Mouse (Mus musculus): Measurements from ENCODE around the gene Dydc2.
"Not testable (repeated sequence)": the region's sequence is repeated elsewhere in the genome, so short reads cannot be mapped to it uniquely, and the experiment has no call there.

Dydc2 gene

DNA sequence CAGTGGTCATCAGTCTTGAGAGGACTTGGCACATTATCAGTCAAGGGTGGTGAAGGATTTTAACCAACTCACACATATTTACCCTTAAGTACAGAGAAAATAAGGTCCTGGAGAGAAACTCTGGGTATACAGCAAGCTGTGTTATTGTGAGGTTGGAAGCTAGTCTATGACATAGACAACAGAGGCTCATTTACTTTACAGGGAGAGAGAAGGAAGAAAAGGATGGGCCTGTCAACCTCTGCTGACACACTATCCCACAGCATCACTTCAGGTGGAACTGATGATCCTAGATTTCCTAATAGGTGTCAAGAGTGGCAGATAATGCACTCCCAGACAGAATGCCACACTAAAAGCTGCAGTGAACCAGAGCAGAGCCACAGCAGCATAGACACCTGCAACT is at the start of gene Dydc2:
TSS of gene Dydc2 (minus strand) at position 101 of the 400 bp plus-strand sequence.
- DNase-seq (ENCODE audit: low read depth in 1 of 2, low spot score in 2 of 2) = no peak

DNA sequence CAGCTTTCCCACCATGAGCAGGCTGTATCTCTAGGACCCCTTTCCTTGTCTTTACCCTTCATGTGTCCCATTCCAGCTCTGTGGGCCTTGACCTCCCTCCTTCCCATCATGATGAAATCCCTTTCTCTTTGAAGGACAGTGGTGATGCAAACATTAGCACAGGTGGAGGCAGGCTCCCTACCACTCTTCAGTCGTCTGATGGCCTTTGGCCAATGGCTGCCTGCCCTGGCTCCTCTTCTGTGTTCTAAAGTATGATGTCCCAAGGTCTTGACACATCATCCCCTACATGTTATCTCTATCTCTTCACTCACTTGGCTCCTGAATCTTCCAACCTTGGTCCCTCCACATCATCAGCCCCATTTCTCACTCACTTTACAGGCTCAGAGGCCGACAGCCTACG is 47.3 kb upstream of the Dydc2 start:
- DNase-seq (ENCODE audit: low read depth in 1 of 2, low spot score in 2 of 2) = no peak

DNA sequence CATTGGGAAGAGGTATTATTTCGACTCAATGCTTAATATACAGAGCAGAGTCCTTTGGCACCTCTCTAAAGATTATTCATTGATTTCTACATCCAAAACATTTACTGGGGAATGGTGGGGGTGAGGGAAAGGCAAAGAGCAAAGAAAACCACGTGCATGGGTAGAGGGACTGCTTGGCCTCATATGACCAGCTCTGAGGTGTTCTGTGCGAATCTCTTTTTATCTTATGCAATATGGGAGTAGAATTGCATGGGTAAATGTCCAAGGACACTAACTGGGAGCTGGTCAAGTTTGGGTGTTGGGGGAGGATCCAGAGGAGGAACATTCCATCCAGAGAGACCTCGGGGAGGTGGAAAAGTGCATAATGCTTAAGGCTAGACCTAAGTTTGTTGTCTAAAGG is 43.9 kb upstream of the Dydc2 start:
- no peak for DNase-seq (ENCODE audit: low read depth in 1 of 2, low spot score in 2 of 2)

DNA sequence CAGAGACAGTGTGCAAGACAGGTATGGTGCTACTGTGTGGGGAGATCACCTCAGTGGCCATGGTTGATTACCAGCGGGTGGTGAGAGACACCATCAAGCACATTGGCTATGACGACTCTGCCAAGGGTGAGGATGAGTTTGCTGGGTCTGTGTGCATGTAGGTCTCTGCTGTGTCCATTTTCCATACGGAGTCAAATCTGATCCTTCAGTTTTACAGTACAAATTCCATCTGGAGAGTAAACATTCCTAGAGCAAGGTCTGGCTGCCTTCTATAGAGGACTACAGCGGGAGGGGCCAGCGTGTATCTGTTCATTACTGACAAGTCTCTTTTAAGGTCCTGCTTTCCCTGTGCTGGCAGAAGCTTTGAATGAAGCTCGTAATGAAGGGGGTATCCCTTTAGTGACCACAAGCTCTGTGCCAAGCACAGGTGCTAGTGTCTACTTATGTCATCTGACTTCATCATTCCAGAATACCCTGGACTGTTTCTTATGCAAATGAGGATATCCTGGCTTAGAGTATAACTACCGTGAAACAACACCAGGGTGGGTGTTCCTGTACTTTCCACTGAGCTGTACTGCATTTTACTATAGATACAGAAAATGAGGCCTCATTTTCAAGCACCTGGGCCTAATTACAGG is 42.1 kb upstream of the Dydc2 start:
- DNase-seq (ENCODE audit: low read depth in 1 of 2, low spot score in 2 of 2) = no peak

DNA sequence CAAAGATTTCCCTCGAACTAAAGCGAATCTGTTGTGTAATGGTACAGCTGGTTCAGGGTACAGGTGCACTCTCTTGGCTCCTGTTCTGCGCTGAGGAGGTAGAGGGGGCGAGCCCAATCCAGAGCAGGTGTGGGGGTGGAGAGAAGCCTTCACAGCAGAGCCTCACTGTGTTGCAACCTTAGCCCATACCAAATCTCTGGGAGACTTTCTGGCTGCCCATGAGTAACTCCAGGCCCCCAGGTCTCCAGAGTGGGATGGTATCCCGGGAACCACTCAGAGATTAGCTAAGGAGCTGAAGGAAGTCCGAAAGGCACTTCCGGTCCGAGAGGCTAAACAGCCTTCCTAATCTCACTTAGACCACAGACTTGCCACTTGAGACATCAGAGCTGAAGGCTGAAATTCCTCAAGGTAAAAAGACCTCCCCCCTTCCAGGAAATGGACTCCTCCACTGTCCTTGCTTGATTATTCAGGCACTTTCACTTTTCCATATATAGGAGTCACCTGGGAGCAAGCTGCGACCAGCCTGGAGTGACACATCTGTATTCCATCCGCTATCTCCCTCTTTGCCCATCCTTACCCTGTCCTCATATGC is 35.9 kb upstream of the Dydc2 start, which contains the start of gene Mat1a:
TSS of gene Mat1a (plus strand) at position 183 of the 592 bp plus-strand sequence.
- no peak for DNase-seq (ENCODE audit: low read depth in 1 of 2, low spot score in 2 of 2)

DNA sequence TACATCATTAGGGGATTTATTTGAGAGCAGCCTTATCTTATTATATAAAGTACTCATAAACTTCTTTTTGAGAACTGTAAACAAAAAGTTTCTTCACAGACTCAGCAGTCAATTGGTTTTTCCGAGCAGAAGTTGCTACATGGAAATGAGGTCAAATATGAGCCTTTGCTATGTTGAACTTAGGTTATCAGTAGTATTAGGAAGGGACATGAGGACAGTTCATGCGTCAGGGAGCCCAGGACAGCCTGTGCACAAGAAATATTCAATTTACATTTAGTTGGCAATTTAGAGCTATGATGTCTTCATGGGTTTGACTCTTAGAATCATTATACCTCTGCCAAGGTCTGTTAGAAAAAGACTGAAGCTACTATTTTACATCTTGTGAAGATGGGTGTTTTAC is 33.3 kb upstream of the Dydc2 start:
- DNase-seq (ENCODE audit: low read depth in 1 of 2, low spot score in 2 of 2) = no peak

DNA sequence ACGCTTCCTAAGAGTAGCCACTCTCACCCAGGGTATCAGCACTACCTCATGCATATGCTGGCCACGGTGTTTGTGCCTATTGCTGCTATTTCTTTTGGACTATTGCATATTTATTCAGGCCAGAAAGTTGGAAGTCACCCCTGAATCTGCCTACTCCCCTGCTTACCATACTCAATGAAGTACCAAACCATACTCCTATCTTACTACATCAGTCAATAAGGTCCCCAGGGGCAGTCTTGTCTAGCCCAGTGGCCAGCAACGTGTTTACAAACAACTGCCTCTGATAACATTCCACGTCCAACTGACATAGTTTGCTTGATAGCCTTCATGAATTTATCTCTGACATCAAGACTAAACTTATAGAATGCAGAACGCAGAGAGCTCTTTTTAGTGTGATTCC is 32.2 kb upstream of the Dydc2 start:
- DNase-seq (ENCODE audit: low read depth in 1 of 2, low spot score in 2 of 2) = no peak

DNA sequence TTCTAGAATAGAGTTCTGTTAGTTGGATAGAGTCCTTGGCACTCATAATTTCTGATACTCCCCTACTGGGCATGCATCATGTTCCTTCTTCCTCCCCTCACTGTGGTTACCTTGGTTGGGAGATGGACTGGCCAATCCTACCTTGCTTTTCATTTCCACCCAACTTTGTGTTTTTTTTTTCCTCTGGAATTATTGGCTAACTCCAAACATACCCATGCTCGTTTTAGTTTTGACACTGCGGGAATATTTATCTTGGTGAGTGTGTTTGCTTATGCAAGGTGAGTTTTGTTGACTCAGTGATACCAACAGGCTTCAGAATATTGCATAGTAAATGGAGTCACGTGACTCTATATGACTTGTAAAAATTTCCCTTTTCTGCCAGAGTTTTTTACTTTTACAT is 31.7 kb upstream of the Dydc2 start:
- DNase-seq (ENCODE audit: low read depth in 1 of 2, low spot score in 2 of 2) = no peak

DNA sequence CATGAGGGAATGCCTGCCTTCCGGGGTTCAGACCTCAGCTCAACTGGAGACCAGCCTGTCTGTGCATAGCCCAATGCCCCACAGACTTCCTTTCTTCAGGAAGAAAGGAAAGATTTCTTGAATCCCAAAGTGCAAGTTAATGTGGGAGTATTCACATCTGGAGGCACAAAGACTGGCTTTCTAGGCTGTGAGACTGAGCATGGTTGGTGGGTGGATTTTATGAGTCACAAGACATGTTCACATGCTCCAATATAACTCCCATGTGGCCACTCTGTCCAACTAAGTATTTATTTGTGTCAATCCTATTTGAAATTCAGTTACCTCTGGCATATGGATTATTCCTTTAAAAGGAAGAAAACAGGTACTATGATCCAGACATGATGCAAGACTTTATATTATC is 29.7 kb upstream of the Dydc2 start:
- no peak for DNase-seq (ENCODE audit: low read depth in 1 of 2, low spot score in 2 of 2)

DNA sequence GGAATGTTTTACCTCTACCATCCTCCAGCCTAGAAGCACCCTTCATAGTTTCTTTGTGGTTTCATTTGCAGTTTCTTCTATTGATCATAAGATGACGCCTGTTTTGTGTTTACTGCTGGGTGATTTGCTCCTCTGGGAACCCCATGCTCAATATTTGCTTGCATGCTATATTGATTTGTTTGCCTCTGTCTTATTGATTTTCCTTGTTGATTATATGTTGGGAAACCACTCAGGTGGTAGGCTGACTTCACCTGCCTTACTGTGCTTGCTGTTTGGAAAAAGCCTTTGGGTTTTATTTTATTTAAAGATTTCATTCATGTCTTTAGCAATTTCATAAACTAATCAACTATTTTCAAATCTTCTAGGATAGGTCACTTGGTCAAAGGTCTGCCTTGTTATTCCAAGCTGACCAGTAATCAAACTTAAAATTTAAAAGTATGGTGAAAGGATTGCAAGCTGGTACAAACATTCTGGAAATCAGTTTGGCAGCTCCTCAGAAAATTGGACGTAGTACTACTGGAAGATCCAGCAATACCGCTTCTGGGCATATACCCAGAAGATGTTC is 27.4 kb upstream of the Dydc2 start:
- DNase-seq (ENCODE audit: low read depth in 1 of 2, low spot score in 2 of 2) = no peak

DNA sequence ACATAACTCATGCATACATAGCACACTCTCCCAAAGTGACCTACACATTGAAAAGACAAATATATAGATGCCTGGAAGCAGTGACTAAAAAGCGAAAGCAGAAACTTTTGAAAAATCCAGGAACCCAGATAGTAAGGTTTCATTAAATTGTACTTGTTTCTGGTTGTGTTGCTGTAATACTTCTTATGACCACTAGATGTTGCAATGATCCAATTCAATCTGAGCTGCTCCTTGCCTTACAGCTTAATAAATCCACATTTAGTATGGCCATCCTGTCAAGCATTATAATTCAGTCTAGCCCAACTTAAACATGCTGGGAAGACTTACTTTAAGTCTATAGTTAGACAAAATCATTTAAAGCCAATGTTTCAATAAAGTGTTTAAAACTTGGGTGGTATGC is 25.1 kb upstream of the Dydc2 start:
- no peak for DNase-seq (ENCODE audit: low read depth in 1 of 2, low spot score in 2 of 2)

DNA sequence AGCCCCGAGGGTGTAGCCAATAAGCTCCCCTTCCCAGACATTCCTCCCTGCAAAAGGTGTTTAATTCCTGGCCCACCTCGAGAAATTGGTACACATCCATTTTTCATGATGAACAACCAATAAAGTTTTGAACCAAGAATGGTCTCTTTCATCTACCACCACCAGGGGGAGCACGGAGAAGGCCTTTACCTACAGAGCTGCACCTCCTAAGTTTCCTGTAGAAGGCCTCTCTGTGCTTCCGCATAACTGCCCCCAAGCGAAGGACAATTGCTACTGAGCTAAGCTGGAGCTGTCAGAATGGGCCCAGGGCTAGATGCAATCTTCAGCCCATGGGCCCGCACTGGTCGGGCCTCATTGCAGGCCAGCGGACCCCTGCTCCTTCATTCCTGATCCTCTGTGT is 21.8 kb upstream of the Dydc2 start:
- no peak for DNase-seq (ENCODE audit: low read depth in 1 of 2, low spot score in 2 of 2)

DNA sequence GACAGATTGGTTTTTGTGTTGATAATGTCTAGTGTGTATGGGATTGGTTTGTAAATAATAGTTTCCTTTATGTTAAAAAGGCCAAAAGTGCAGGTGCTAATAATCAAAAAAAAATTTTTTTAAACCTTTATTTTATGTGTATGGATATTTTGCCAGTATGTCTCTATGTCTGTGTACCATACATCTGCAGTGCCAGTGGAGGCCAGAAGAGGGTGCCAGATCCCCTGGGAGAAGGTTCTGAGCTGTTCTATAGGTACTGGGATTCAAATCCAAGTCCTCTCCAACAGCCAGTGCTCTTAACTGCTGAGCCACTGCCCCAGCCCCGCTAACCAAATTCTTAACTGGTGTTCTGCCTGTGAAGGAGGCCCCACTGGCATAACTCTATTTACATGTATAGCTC is 18.5 kb upstream of the Dydc2 start:
- no peak for DNase-seq (ENCODE audit: low read depth in 1 of 2, low spot score in 2 of 2)

DNA sequence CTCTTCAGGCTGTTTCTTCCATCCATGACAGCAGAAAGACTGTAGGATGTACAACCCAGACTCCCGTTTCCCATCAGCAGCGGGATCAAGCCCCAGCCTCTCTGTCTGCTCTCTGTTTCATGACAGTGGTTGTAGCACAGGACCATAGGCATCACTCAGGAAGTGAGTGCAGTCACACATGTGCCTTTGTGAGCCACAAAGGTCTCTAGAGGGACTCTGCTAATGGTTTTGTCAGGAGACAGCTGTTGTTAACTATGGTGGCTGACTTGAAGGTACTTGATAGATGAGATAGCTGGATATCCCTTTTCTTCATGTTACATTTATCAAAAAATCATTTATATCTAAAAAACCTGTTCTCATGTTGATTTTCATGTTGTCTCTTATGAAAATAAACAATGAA is 13.4 kb upstream of the Dydc2 start:
- no peak for DNase-seq (ENCODE audit: low read depth in 1 of 2, low spot score in 2 of 2)

DNA sequence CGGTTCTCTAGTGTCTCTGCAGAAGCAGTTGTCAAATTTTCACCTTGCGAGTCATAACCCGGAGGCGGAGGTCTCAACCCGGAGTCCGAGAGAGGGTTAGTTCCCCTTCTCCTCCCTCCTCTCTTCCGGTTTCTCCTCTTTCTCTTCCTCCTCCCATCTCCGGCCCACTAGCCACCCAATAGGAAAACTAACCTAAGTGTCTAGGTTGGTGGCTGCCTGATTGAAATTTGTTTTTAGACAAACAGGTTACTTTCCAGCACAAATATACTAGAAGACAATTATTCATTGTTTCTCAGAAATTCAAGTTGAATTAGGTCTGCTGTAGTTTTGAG is 3.9 kb upstream of the Dydc2 start:
- no peak for DNase-seq (ENCODE audit: low read depth in 1 of 2, low spot score in 2 of 2)

DNA sequence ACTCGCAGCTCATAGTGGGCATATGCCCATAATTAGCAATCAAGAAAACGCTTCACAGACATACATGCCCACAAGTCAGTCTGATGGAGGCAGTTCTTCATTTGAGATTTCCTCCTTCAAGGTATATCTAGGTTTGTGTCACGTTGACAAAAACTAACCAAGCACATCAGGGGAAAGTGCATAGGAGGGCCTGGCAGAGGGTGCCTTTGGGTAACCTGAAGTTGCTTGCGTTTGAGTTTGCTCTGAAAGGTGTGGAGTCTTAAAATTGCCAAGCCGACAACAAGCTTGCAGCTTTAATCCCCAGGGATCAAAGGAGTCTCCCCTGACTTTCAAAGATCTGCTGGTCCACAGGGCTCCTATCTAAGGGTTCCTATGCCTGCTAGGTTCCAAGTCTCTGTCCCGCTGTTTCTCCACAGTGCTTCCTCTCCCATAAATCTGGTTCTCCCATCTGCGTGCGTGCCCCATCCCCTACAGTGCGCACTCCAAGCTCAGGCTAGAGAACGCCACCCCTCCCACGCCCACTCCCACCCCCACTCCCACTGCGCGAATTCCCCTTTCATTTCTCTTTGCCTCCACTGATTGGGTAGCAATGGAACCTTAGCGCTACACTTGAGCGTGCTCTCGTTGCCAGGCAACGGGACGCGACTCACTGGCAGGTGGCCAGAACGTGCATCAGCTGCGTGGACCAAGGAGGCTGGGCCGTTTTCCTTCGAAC is 3.4 kb upstream of the Dydc2 start, which contains the start of gene Dydc1:
TSS of gene Dydc1 (plus strand) at position 683 of the 715 bp plus-strand sequence.
- no peak for DNase-seq (ENCODE audit: low read depth in 1 of 2, low spot score in 2 of 2)

DNA sequence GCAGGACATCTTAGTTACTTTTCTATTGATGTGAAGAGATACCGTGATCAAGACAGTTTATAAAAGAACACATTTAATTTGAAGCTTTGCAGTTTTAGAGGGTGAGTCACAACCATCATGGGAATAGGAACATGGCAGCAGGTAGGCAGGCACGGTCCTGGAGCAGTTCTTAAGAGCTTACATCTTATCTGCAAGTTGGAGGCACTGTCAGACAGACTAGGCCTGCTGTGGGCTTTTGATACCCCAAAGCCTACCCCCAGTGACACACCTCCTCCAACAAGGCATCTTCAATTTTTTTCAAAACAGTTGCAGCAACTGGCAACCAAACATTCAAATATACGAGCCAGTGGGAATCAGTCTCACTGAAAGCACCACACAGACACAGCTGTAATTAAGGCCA is 1.3 kb upstream of the Dydc2 start:
- DNase-seq (ENCODE audit: low read depth in 1 of 2, low spot score in 2 of 2) = no peak

DNA sequence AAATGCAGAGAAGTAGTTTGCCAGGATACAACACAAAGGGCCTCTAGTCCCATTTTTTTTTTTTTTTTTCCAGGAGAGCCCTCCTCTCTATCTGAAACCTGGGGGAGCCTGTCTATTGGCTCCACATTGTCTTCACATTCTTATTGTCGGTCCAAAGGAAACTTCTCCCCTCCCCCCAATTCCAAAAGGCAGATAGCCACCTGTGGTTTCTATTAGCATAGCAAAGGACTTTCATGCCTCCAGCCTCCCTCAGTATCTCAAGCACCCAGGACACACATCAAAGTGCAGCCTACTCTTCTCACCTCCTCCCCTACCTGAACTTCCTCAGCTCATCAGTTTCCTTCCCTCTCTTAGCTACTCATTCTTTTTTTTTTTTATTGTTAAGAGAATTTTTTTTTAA is 2.6 kb downstream of the Dydc2 start:
- DNase-seq (ENCODE audit: low read depth in 1 of 2, low spot score in 2 of 2) = no peak

DNA sequence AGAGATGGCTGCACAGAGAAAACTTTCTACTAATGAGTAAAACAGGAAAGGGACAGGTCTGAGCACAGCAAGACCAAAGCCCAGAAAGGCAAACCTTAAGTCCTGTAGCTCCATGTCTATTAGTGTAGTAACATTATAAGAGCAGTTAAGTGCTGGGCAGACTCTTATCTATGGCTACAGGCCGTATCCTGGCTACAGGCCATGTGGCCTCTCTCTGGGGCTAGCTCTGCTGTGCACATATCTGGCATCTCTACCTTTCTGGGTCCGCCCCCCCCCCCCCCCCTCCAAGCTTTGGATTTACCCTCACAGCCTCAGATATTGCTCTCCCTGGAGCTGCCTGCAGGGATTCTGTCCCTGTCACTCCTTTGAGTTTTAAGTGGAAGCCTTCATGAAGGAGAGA is 3.8 kb downstream of the Dydc2 start:
- no peak for DNase-seq (ENCODE audit: low read depth in 1 of 2, low spot score in 2 of 2)

DNA sequence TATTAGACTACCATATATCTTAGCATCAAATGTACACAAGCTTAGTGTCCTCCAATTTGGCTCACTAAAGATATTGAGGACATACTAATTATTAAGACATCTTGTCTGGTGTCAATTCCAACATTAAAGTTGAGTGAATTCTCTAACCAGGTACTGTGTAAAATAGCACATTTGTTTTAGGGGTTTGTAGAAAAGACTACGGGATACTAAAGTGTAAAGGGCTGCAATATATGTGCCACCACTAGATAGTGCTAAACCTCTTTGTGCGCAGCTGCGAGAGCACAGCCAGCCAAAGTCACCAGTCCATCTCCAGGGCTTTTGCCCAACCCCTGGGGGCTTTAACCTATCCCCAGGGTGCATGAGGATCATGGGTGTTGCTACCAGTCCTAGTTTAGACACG is 15.8 kb downstream of the Dydc2 start:
- not testable (repeated sequence) for DNase-seq (ENCODE audit: low read depth in 1 of 2, low spot score in 2 of 2)

DNA sequence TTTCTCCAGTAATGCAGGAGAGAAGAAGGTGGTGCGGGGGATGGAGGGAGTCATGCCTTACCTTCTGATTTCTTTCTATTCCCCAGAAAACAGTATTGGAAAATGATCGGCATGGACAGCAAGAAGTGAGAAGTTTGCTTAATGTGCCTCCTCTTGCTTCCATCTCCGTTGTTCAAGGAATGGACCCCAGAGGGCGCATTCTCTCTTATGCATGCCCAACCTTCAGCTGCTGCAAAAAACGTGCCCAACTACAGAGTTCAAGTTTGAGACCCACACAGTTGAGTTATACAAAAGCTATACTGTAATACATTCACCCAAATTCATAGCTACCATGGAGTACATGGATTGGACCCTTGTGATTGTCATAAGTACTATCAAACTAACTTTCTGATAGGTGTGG is 16.5 kb downstream of the Dydc2 start:
- no peak for DNase-seq (ENCODE audit: low read depth in 1 of 2, low spot score in 2 of 2)

DNA sequence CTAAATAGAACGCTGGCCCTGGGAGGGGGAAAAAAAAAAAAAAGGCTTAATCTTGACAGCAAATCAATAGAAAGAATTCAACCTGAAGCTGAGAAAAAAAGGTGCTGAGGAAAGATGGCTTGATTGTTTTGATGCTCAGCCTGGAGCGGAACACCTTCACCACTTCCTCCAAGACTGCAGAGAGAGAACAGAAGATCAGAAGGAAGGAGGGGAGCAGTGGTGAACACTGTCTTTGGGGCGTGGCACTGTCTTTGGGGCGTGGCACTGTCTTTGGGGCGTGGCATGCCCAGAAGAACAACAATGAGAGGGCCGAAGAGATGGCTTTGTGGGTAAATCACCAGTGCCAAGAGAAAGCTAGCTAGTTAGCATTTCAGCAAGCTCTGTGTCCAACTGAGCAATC is 18.5 kb downstream of the Dydc2 start:
- DNase-seq (ENCODE audit: low read depth in 1 of 2, low spot score in 2 of 2) = no peak
